Mouse (Mus musculus) kidney, adult 2 months (tissue): ENCODE data around the gene Ndufb6. TPM values are rescaled to one million over a fixed set of nuclear protein-coding genes. Genes with fewer than 3 reads are reported as not detected.

Experiments used
- DNase-seq: peaks from one replicate; pipeline ENCODE4 v3.0.0; 2021
- H3K27ac ChIP-seq: fragments of 200-500 bp; 2 replicates; pipeline ENCODE4 v1.5.1; 2012; ENCODE audit warnings: low read depth, low read length, control low read depth, inconsistent platforms; ENCODE audit not compliant: insufficient read depth
- H3K27me3 ChIP-seq: fragments of 200-500 bp; replicated peaks from 2 replicates; pipeline ENCODE4 v1.6.1; 2012; ENCODE audit warnings: mild to moderate bottlenecking, moderate library complexity, low read length, inconsistent platforms; ENCODE audit not compliant: control insufficient read depth, insufficient read depth
- H3K36me3 ChIP-seq: fragments of 200-500 bp; 2 replicates; pipeline ENCODE4 v1.6.1; 2012; ENCODE audit warnings: mild to moderate bottlenecking, moderate library complexity, low read length, inconsistent platforms; ENCODE audit not compliant: control insufficient read depth, insufficient read depth
- H3K4me1 ChIP-seq: fragments of 200-500 bp; 2 replicates; pipeline ENCODE4 v1.6.1; 2011; ENCODE audit warnings: low read length; ENCODE audit not compliant: control insufficient read depth, insufficient read depth
- H3K4me3 ChIP-seq: fragments of 200-500 bp; 2 replicates; pipeline ENCODE4 v1.5.1; 2011; ENCODE audit warnings: mild to moderate bottlenecking, low read depth, low read length, control low read depth; ENCODE audit not compliant: insufficient read depth
- CTCF ChIP-seq: fragments of 200-500 bp; conservative IDR thresholded peaks from 2 replicates; pipeline ENCODE4 v1.5.1; 2011; ENCODE audit warnings: low read depth, mild to moderate bottlenecking, control low read depth, low read length, moderate library complexity, mixed read lengths; ENCODE audit not compliant: insufficient read depth, insufficient read length
- POLR2A ChIP-seq: fragments of 200-500 bp; IDR thresholded peaks from one replicate; pipeline ENCODE4 v1.6.1; 2011; ENCODE audit warnings: low read depth, low read length, control low read depth
- WGBS: fragments of 180-500 bp; shearing (Covaris S2); methylation state at CpG from one replicate; pipeline ENCODE4 v1.1.7; 2018; 5-methylcytosine and 5-hydroxymethylcytosine counted together
- polyA plus RNA-seq: library from polyadenylated mRNA; depleted of rRNA; stranded (reverse); fragments of >200 nt; gene quantifications from 2 replicates; pipeline ENCODE4 v1.2.3, GENCODE M21; 2012

Ndufb6 gene
- polyA plus RNA-seq, 1 experiment: 287 TPM

GRCm38 (mm10) chr4:40239409-40240271 is 39.6 kb downstream of the Ndufb6 start, which contains the start of gene Ddx58:
Gene Ddx58 (minus strand): TSS chr4:40239828.
- H3K4me1 ChIP-seq: peaks cover 5% of the 10 kb centered on the region
- peak within 1 kb of the TSS; percentile 93 for H3K27ac ChIP-seq
- H3K27me3 ChIP-seq: no peaks in the 10 kb centered on the region
- under 1% methylated on average over 35 of the region's 35 CpGs for WGBS
- TF ChIP-seq CTCF (no peak), POLR2A (no peak)
- 0 out of 2 replicates have a peak, but pooled peaks cover under 1% of the 10 kb centered on the region for H3K36me3 ChIP-seq
- DNase-seq: peak; percentile 52
- H3K4me3 ChIP-seq: peak within 1 kb of the TSS; percentile 100

GRCm38 (mm10) chr4:40238483-40239408 is 40.5 kb downstream of the Ndufb6 start:
- TF ChIP-seq POLR2A (no peak), CTCF (no peak)
- Histone ChIP-seq H3K36me3 (peaks cover 2% of the 10 kb centered on the region; the same call in 1 of the 2 replicates), H3K4me1 (peaks cover 5% of the 10 kb centered on the region), H3K27ac (peak overlapping the region; percentile 93), H3K4me3 (peak overlapping the region; percentile 100), H3K27me3 (no peaks in the 10 kb centered on the region)
- DNase-seq: peak; percentile 90
- under 1% methylated on average over 17 of the region's 17 CpGs for WGBS

GRCm38 (mm10) chr4:40236829-40237228 is 42.4 kb downstream of the Ndufb6 start:
- Histone ChIP-seq H3K27ac (no peak overlapping the region), H3K36me3 (peaks cover 2% of the 10 kb centered on the region; the same call in 1 of the 2 replicates), H3K4me3 (no peak overlapping the region), H3K4me1 (peaks cover 5% of the 10 kb centered on the region), H3K27me3 (no peaks in the 10 kb centered on the region)
- TF ChIP-seq POLR2A: no peak
- TF ChIP-seq CTCF: no peak
- no peak for DNase-seq
- WGBS: 78% methylated on average over 4 of the region's 4 CpGs

GRCm38 (mm10) chr4:40234256-40234655 is 45.0 kb downstream of the Ndufb6 start:
- 81% methylated on average over 6 of the region's 6 CpGs for WGBS
- Histone ChIP-seq H3K27me3 (no peaks in the 10 kb centered on the region), H3K4me3 (no peak overlapping the region), H3K4me1 (no peaks in the 10 kb centered on the region), H3K36me3 (peaks cover 2% of the 10 kb centered on the region; the same call in 1 of the 2 replicates), H3K27ac (no peak overlapping the region)
- DNase-seq: no peak
- no peak for TF ChIP-seq CTCF
- no peak for TF ChIP-seq POLR2A

- WGBS: 92% methylated on average over 7 of the region's 7 CpGs
These were observed 46.1 kb downstream of the Ndufb6 start for GRCm38 (mm10) chr4:40233062-40233664.

GRCm38 (mm10) chr4:40229723-40230122 is 49.5 kb downstream of the Ndufb6 start:
- 93% methylated on average over 6 of the region's 6 CpGs for WGBS

More at GRCm38 (mm10) chr4:40233062-40233664, 46.1 kb downstream of the Ndufb6 start:
- H3K27me3 ChIP-seq: no peaks in the 10 kb centered on the region
- TF ChIP-seq POLR2A (no peak), CTCF (no peak)
- no peak overlapping the region for H3K27ac ChIP-seq
- no peaks in the 10 kb centered on the region for H3K4me1 ChIP-seq
- DNase-seq: no peak
- no peak overlapping the region for H3K4me3 ChIP-seq
- H3K36me3 ChIP-seq: peaks cover 2% of the 10 kb centered on the region; the same call in 1 of the 2 replicates

More at GRCm38 (mm10) chr4:40229723-40230122, 49.5 kb downstream of the Ndufb6 start:
- TF ChIP-seq CTCF (no peak), POLR2A (no peak)
- DNase-seq: no peak
- Histone ChIP-seq H3K4me1 (no peaks in the 10 kb centered on the region), H3K27ac (no peak overlapping the region), H3K27me3 (no peaks in the 10 kb centered on the region), H3K36me3 (peaks cover 3% of the 10 kb centered on the region), H3K4me3 (no peak overlapping the region)
